24 mouse cellular contexts compared by ENCODE assay signal in the genomic region with DNA sequence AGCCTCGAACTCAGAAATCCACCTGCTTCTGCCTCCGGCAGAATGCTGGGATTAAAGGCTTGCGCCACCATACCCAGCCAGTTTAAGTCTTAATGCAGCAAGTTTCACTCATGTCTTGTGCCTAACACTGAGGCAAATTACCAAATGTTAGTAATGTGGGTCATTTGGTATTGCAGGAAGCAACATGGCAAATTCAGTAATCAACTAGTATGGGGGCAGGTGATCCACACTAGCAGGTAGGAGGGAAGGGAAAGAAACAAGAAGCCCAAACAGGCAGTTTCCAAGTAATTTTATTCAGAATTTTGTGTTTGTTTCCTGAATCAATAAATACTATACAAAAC. TPM values are rescaled to one million over a fixed set of nuclear protein-coding genes. Genes with fewer than 3 reads are reported as not detected.
DNase-seq lines count a peak whose midpoint lies in the region; ATAC-seq and TF ChIP-seq lines count a peak whose summit lies in the region.
"Had no signal": no experiment of that assay in that cellular context is flagged by ENCODE, and none has a peak within 500 bp of the region (broad histone marks: within the 10 kb centered on the region; RNA-seq: fewer than 3 reads in every experiment).

No protein-coding gene starts in this region.

- TF ChIP-seq CTCF in stomach, postnatal 0 days (IDR thresholded peaks at IDR 0.05; ENCODE audit: low read depth), result no peak
- TF ChIP-seq CTCF in liver, embryonic 14.5 days (IDR thresholded peaks at IDR 0.05; ENCODE audit: low read depth), result no peak

- TF ChIP-seq EP300 in stomach, postnatal 0 days (optimal IDR thresholded peaks at IDR 0.05), result no peak
- no peak for TF ChIP-seq EP300 in liver, embryonic 14.5 days (IDR thresholded peaks at IDR 0.05; ENCODE audit: low read depth)

- WGBS in heart, embryonic 13.5 days, result 77% methylated on average over 3 of the region's 3 CpGs
- 86% methylated on average over 3 of the region's 3 CpGs for WGBS in heart, embryonic 10.5 days
- WGBS in stomach, embryonic 15.5 days, result 72% methylated on average over 3 of the region's 3 CpGs
- WGBS in stomach, postnatal 0 days, result 71% methylated on average over 3 of the region's 3 CpGs
- 78% methylated on average over 3 of the region's 3 CpGs for WGBS in liver, embryonic 14.5 days (ENCODE audit: insufficient replicate concordance)

- no peaks in the 10 kb centered on the region for H3K9me3 ChIP-seq in heart, embryonic 13.5 days
- H3K9me3 ChIP-seq in heart, embryonic 10.5 days, result no peaks in the 10 kb centered on the region
- H3K9me3 ChIP-seq in stomach, embryonic 15.5 days, result no peaks in the 10 kb centered on the region
- no peaks in the 10 kb centered on the region for H3K9me3 ChIP-seq in stomach, postnatal 0 days (ENCODE audit: control insufficient read depth, low read length)
- H3K9me3 ChIP-seq in liver, embryonic 14.5 days (ENCODE audit: control insufficient read depth, low read length), result no peaks in the 10 kb centered on the region
- H3K9me3 ChIP-seq: embryonic facial prominence, embryonic 15.5 days; heart, embryonic 15.5 days had no signal

- DNase-seq in heart, embryonic 10.5 days (ENCODE audit: low spot score), result no peak
- no peak for DNase-seq in stomach, postnatal 0 days (ENCODE audit: low spot score)
- DNase-seq in liver, embryonic 14.5 days (ENCODE audit: low read depth in 3 of 3, low spot score in 3 of 3), result no peak
- no peak for DNase-seq in spleen, adult 12 weeks (ENCODE audit: low spot score)
- DNase-seq in frontal cortex, postnatal 14 days (ENCODE audit: low spot score in 2 of 2), result no peak
- no peak for DNase-seq in layer of hippocampus, adult 18-20 months (ENCODE audit: low spot score in 2 of 2)
- DNase-seq: adrenal gland, adult 8-10 months; cerebellum, postnatal 14 days; gastrocnemius, postnatal 10 days; kidney, adult 18-20 months; kidney, postnatal 14 days had no signal

- no peak overlapping the region for H3K4me3 ChIP-seq in heart, embryonic 13.5 days
- H3K4me3 ChIP-seq in heart, embryonic 10.5 days, result no peak overlapping the region
- H3K4me3 ChIP-seq in stomach, embryonic 15.5 days (replicated peaks), result no peak overlapping the region
- H3K4me3 ChIP-seq in stomach, postnatal 0 days (ENCODE audit: low read depth, low read length), result no peak overlapping the region
- no peak overlapping the region for H3K4me3 ChIP-seq in liver, embryonic 14.5 days (ENCODE audit: insufficient read depth in 1 of 2, low read depth in 2 of 2, low read length in 2 of 2)
- H3K4me3 ChIP-seq: embryonic facial prominence, embryonic 15.5 days; heart, embryonic 15.5 days had no signal

- no peaks in the 10 kb centered on the region for H3K27me3 ChIP-seq in heart, embryonic 13.5 days (replicated peaks)
- no peaks in the 10 kb centered on the region for H3K27me3 ChIP-seq in heart, embryonic 10.5 days (ENCODE audit: insufficient read depth, poor library complexity, severe bottlenecking)
- H3K27me3 ChIP-seq in stomach, embryonic 15.5 days (replicated peaks), result no peaks in the 10 kb centered on the region
- no peaks in the 10 kb centered on the region for H3K27me3 ChIP-seq in stomach, postnatal 0 days (ENCODE audit: control insufficient read depth, insufficient read depth, low read length)
- no peaks in the 10 kb centered on the region for H3K27me3 ChIP-seq in liver, embryonic 14.5 days (ENCODE audit: control insufficient read depth, insufficient read depth, low read length)
- H3K27me3 ChIP-seq: embryonic facial prominence, embryonic 15.5 days; heart, embryonic 15.5 days had no signal

- no peak overlapping the region for H3K4me2 ChIP-seq in heart, embryonic 13.5 days
- no peak overlapping the region for H3K4me2 ChIP-seq in stomach, embryonic 15.5 days
- no peak overlapping the region for H3K4me2 ChIP-seq in stomach, postnatal 0 days (replicated peaks; ENCODE audit: low read depth)
- H3K4me2 ChIP-seq in liver, embryonic 14.5 days (ENCODE audit: low read depth), result no peak overlapping the region
- H3K4me2 ChIP-seq: embryonic facial prominence, embryonic 15.5 days; heart, embryonic 15.5 days had no signal

- peaks cover 36% of the 10 kb centered on the region for H3K4me1 ChIP-seq in heart, embryonic 13.5 days
- H3K4me1 ChIP-seq in heart, embryonic 10.5 days, result peaks cover 26% of the 10 kb centered on the region
- H3K4me1 ChIP-seq in stomach, embryonic 15.5 days, result peaks cover 20% of the 10 kb centered on the region
- 0 out of 2 replicates have a peak, but pooled peaks cover 2% of the 10 kb centered on the region for H3K4me1 ChIP-seq in stomach, postnatal 0 days (replicated peaks; ENCODE audit: control insufficient read depth, insufficient read depth)
- peaks cover 16 to 24% of the 10 kb centered on the region in 2 experiments for H3K4me1 ChIP-seq in liver, embryonic 14.5 days (replicated peaks; ENCODE audit: control insufficient read depth in 2 of 2, insufficient read depth in 2 of 2, low read length in 1 of 2)

- no peak overlapping the region for H3K9ac ChIP-seq in heart, embryonic 13.5 days
- no peak overlapping the region for H3K9ac ChIP-seq in stomach, embryonic 15.5 days
- H3K9ac ChIP-seq in stomach, postnatal 0 days (ENCODE audit: low read length), result no peak overlapping the region
- H3K9ac ChIP-seq in liver, embryonic 14.5 days (replicated peaks), result no peak overlapping the region
- H3K9ac ChIP-seq: embryonic facial prominence, embryonic 15.5 days; heart, embryonic 15.5 days had no signal

- H3K36me3 ChIP-seq in heart, embryonic 13.5 days, result peaks cover 75% of the 10 kb centered on the region
- peaks cover 78% of the 10 kb centered on the region for H3K36me3 ChIP-seq in heart, embryonic 10.5 days
- H3K36me3 ChIP-seq in stomach, embryonic 15.5 days, result peaks cover 50% of the 10 kb centered on the region
- H3K36me3 ChIP-seq in stomach, postnatal 0 days (ENCODE audit: control insufficient read depth, insufficient read depth, low read length), result peaks cover 16% of the 10 kb centered on the region
- peaks cover 65% of the 10 kb centered on the region for H3K36me3 ChIP-seq in liver, embryonic 14.5 days (replicated peaks; ENCODE audit: control insufficient read depth, insufficient read depth, low read depth)

- no peak for ATAC-seq in heart, embryonic 13.5 days (ENCODE audit: extremely low read depth, insufficient number of reproducible peaks, low FRiP score, low TSS enrichment)
- no peak for ATAC-seq in stomach, embryonic 15.5 days (ENCODE audit: insufficient read depth, low FRiP score, low read depth)
- no peak for ATAC-seq in stomach, postnatal 0 days (ENCODE audit: low FRiP score, low TSS enrichment)
- ATAC-seq in liver, embryonic 14.5 days (ENCODE audit: insufficient read depth), result no peak
- ATAC-seq: hindbrain, postnatal 0 days; midbrain, embryonic 16.5 days had no signal

- H3K27ac ChIP-seq in heart, embryonic 13.5 days (replicated peaks), result 0 out of 2 replicates have a peak overlapping the region, but pooled peaks have one; percentile 6
- H3K27ac ChIP-seq in heart, embryonic 10.5 days, result no peak overlapping the region
- H3K27ac ChIP-seq in stomach, embryonic 15.5 days, result peak overlapping the region; percentile 17; the same call in 1 of the 2 replicates
- H3K27ac ChIP-seq in stomach, postnatal 0 days (replicated peaks), result no peak overlapping the region; the same call in 1 of the 2 replicates
- H3K27ac ChIP-seq in liver, embryonic 14.5 days, result peak overlapping the region; percentile 2
- H3K27ac ChIP-seq: heart, embryonic 15.5 days; hindbrain, postnatal 0 days had no signal

RNA-seq across cellular contexts. Expression of a gene that starts 0.7 kb away (rescaled TPM):
- polyA plus RNA-seq in heart, embryonic 13.5 days (2015; fragmentation: Nextera tagmentation; extraction: Ambion mirVana), result 8.8 and 10.5 TPM in 2 replicates
- polyA plus RNA-seq in heart, embryonic 10.5 days (2016; fragmentation: Nextera tagmentation; extraction: Ambion mirVana), result 2.0 and 4.4 TPM in 2 replicates
- 15.5 and 16.3 TPM in 2 replicates for polyA plus RNA-seq in stomach, embryonic 15.5 days (2015; fragmentation: Nextera tagmentation; extraction: Ambion mirVana)
- polyA plus RNA-seq in stomach, postnatal 0 days (2015; fragmentation: Nextera tagmentation; extraction: Ambion mirVana), result 16.7 and 17.9 TPM in 2 replicates
- 9.4 and 12.3 TPM in 2 replicates for polyA plus RNA-seq in liver, embryonic 14.5 days (2012; rRNA removed)
- 17.7 and 18.9 TPM in 2 replicates for polyA plus RNA-seq in liver, embryonic 14.5 days (2014; fragmentation: Nextera tagmentation; extraction: Ambion mirVana)
- total RNA-seq in layer of hippocampus, adult 18-20 months (2021), result 10 to 100 TPM; 13.1 to 13.8 TPM

RNA-seq across cellular contexts. Expression of a gene that starts 4.2 kb away (rescaled TPM):
- 51.3 and 52.0 TPM in 2 replicates for polyA plus RNA-seq in heart, embryonic 13.5 days (2015; fragmentation: Nextera tagmentation; extraction: Ambion mirVana)
- polyA plus RNA-seq in heart, embryonic 10.5 days (2016; fragmentation: Nextera tagmentation; extraction: Ambion mirVana), result 62.1 and 63.7 TPM in 2 replicates
- polyA plus RNA-seq in stomach, embryonic 15.5 days (2015; fragmentation: Nextera tagmentation; extraction: Ambion mirVana), result 58.7 and 66.1 TPM in 2 replicates
- 69.1 and 72.6 TPM in 2 replicates for polyA plus RNA-seq in stomach, postnatal 0 days (2015; fragmentation: Nextera tagmentation; extraction: Ambion mirVana)
- polyA plus RNA-seq in liver, embryonic 14.5 days (2012; rRNA removed), result 40.4 and 60.1 TPM in 2 replicates
- polyA plus RNA-seq in liver, embryonic 14.5 days (2014; fragmentation: Nextera tagmentation; extraction: Ambion mirVana), result 13.8 and 16.0 TPM in 2 replicates
- total RNA-seq in layer of hippocampus, adult 18-20 months (2021), result 10 to 100 TPM; 56.2 to 60.3 TPM

RNA-seq across cellular contexts. Expression of a gene that starts 5.6 kb away (rescaled TPM):
- 372 and 373 TPM in 2 replicates for polyA plus RNA-seq in heart, embryonic 13.5 days (2015; fragmentation: Nextera tagmentation; extraction: Ambion mirVana)
- 481 and 586 TPM in 2 replicates for polyA plus RNA-seq in heart, embryonic 10.5 days (2016; fragmentation: Nextera tagmentation; extraction: Ambion mirVana)
- 442 and 514 TPM in 2 replicates for polyA plus RNA-seq in stomach, embryonic 15.5 days (2015; fragmentation: Nextera tagmentation; extraction: Ambion mirVana)
- 339 and 351 TPM in 2 replicates for polyA plus RNA-seq in stomach, postnatal 0 days (2015; fragmentation: Nextera tagmentation; extraction: Ambion mirVana)
- 312 and 420 TPM in 2 replicates for polyA plus RNA-seq in liver, embryonic 14.5 days (2012; rRNA removed)
- polyA plus RNA-seq in liver, embryonic 14.5 days (2014; fragmentation: Nextera tagmentation; extraction: Ambion mirVana), result 316 TPM in 2 replicates
- 100 to 1,000 TPM; 325 to 357 TPM for total RNA-seq in layer of hippocampus, adult 18-20 months (2021)

RNA-seq across cellular contexts. Expression of a gene that starts 11.5 kb away (rescaled TPM):
- polyA plus RNA-seq in heart, embryonic 13.5 days (2015; fragmentation: Nextera tagmentation; extraction: Ambion mirVana), result not detected in 2 replicates
- polyA plus RNA-seq in heart, embryonic 10.5 days (2016; fragmentation: Nextera tagmentation; extraction: Ambion mirVana), result 0.15 TPM in 1 of 2 replicates, not detected in the other
- 3.7 and 6.0 TPM in 2 replicates for polyA plus RNA-seq in stomach, embryonic 15.5 days (2015; fragmentation: Nextera tagmentation; extraction: Ambion mirVana)
- 7.7 and 7.9 TPM in 2 replicates for polyA plus RNA-seq in stomach, postnatal 0 days (2015; fragmentation: Nextera tagmentation; extraction: Ambion mirVana)
- not detected in 2 replicates for polyA plus RNA-seq in liver, embryonic 14.5 days (2012; rRNA removed)
- not detected in 2 replicates for polyA plus RNA-seq in liver, embryonic 14.5 days (2014; fragmentation: Nextera tagmentation; extraction: Ambion mirVana)
- total RNA-seq in layer of hippocampus, adult 18-20 months (2021), result not detected
- total RNA-seq: adrenal gland, adult 8-10 months; heart, adult 18-20 months; heart, postnatal 4 days; hindbrain, postnatal 0 days; layer of hippocampus, adult 8-10 months; megakaryocyte-erythroid progenitor cell, adult 5-6 weeks had no signal
- polyA plus RNA-seq: brain, embryonic 14.5 days; frontal cortex, adult 2 months; heart, embryonic 15.5 days; liver, embryonic 16.5 days; midbrain, embryonic 16.5 days had no signal

RNA-seq across cellular contexts. Expression of a gene that starts 15.2 kb away (rescaled TPM):
- 59.2 and 63.5 TPM in 2 replicates for polyA plus RNA-seq in heart, embryonic 13.5 days (2015; fragmentation: Nextera tagmentation; extraction: Ambion mirVana)
- 95.3 and 108 TPM in 2 replicates for polyA plus RNA-seq in heart, embryonic 10.5 days (2016; fragmentation: Nextera tagmentation; extraction: Ambion mirVana)
- polyA plus RNA-seq in stomach, embryonic 15.5 days (2015; fragmentation: Nextera tagmentation; extraction: Ambion mirVana), result 69.1 and 74.5 TPM in 2 replicates
- 30.5 and 32.4 TPM in 2 replicates for polyA plus RNA-seq in stomach, postnatal 0 days (2015; fragmentation: Nextera tagmentation; extraction: Ambion mirVana)
- 37.0 and 45.8 TPM in 2 replicates for polyA plus RNA-seq in liver, embryonic 14.5 days (2012; rRNA removed)
- polyA plus RNA-seq in liver, embryonic 14.5 days (2014; fragmentation: Nextera tagmentation; extraction: Ambion mirVana), result 21.0 and 24.5 TPM in 2 replicates
- 10 to 100 TPM; 96.1 to 97.5 TPM for total RNA-seq in layer of hippocampus, adult 18-20 months (2021)

Comparison
In these comparisons a context has a peak if more than half of its experiments do, and no peak if none do; other contexts are left out.
1. H3K27ac ChIP-seq: peak in heart, embryonic 13.5 days (single experiment), stomach, embryonic 15.5 days (single experiment) and liver, embryonic 14.5 days (single experiment); none in heart, embryonic 10.5 days (single experiment) and stomach, postnatal 0 days (single experiment).